Mouse (Mus musculus): ENCODE results near the gene Gm28043. TPM values are rescaled to one million over a fixed set of nuclear protein-coding genes. Genes with fewer than 3 reads are reported as not detected.

Gm28043 gene
- total and polyA plus RNA-seq, 3 experiments: 1.3 to 3.4 TPM; not detected in 1

DNA sequence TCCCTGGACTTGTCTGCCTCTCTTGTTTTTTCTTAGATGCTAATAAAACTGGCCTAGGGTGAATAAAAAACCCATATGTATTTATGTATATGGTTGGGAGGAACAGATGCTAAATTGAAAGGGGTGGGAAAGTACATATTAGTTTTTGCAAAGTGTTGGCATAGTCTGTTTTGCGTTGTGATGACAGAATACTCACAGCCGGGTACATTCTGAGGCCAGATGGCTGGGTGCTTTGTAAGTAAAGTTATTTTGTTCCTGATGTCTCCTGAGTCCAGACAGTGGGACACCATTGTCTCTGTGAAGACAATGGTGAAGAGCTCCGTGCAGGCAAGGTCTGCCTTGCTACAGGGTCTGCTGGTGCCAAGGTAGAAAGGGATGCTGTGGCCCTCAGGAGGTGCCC, 29.9 kb upstream of the Gm28043 start:
- H3K27ac ChIP-seq (ENCODE audit: control insufficient read depth, low read depth, low read length): no peak overlapping the region
- DNase-seq (ENCODE audit: low read depth, low spot score): no peak
- H3K9ac ChIP-seq (ENCODE audit: control insufficient read depth, low read depth, low read length, poor library complexity, severe bottlenecking): no peak overlapping the region
- TF ChIP-seq E2F4 (IDR thresholded peaks at IDR 0.05; ENCODE audit: borderline replicate concordance, low read depth, low read length) (no peak), JUND (IDR thresholded peaks at IDR 0.05; ENCODE audit: low read depth, low read length) (no peak), HCFC1 (IDR thresholded peaks at IDR 0.05; ENCODE audit: low read depth, low read length) (no peak), TAL1 (IDR thresholded peaks at IDR 0.05; ENCODE audit: low read length) (no peak), SIN3A (IDR thresholded peaks at IDR 0.05; ENCODE audit: low read length) (no peak), NRF1 (IDR thresholded peaks at IDR 0.05; ENCODE audit: insufficient read depth, low read depth, low read length, poor library complexity, severe bottlenecking) (no peak), POLR2AphosphoS5 (IDR thresholded peaks at IDR 0.05; ENCODE audit: borderline replicate concordance, low read depth, low read length) (no peak), POLR2A (IDR thresholded peaks at IDR 0.05; ENCODE audit: control insufficient read depth in 1 of 2, insufficient read depth in 1 of 2, low read depth in 1 of 2, low read length in 2 of 2, poor library complexity in 1 of 2) (no peak), USF1 (IDR thresholded peaks at IDR 0.05; ENCODE audit: low read depth, low read length) (no peak), ZC3H11A (IDR thresholded peaks at IDR 0.05; ENCODE audit: low read depth, low read length) (no peak), MYC (IDR thresholded peaks at IDR 0.05; ENCODE audit: low read depth, low read length) (no peak), KAT2A (conservative IDR thresholded peaks at IDR 0.05; ENCODE audit: low read depth, low read length) (no peak), NELFE (IDR thresholded peaks at IDR 0.05; ENCODE audit: low read depth, low read length) (no peak), MAFK (IDR thresholded peaks at IDR 0.05; ENCODE audit: borderline replicate concordance, low read depth, low read length) (no peak), ETS1 (IDR thresholded peaks at IDR 0.05; ENCODE audit: low read depth, low read length) (no peak), MYB (IDR thresholded peaks at IDR 0.05; ENCODE audit: low read depth, low read length) (no peak)
- H3K4me1 ChIP-seq (ENCODE audit: control insufficient read depth in 1 of 2, insufficient read depth in 2 of 2, low read length in 2 of 2): no peaks in the 10 kb centered on the region
- H3K79me2 ChIP-seq (ENCODE audit: control insufficient read depth, insufficient read depth, low read length, poor library complexity): no peaks in the 10 kb centered on the region
- H3K36me3 ChIP-seq (ENCODE audit: control insufficient read depth in 1 of 2, insufficient read depth in 2 of 2, low read length in 2 of 2): no peaks in the 10 kb centered on the region
- H3K9me3 ChIP-seq (replicated peaks; ENCODE audit: insufficient read depth, low read length): no peaks in the 10 kb centered on the region
- H3K27me3 ChIP-seq (ENCODE audit: control insufficient read depth in 1 of 2, insufficient read depth in 2 of 2, low read length in 2 of 2): no peaks in the 10 kb centered on the region
- no peak overlapping the region for H3K4me3 ChIP-seq (ENCODE audit: control insufficient read depth in 1 of 2, insufficient read depth in 1 of 2, low read depth in 2 of 2, low read length in 2 of 2)

DNA sequence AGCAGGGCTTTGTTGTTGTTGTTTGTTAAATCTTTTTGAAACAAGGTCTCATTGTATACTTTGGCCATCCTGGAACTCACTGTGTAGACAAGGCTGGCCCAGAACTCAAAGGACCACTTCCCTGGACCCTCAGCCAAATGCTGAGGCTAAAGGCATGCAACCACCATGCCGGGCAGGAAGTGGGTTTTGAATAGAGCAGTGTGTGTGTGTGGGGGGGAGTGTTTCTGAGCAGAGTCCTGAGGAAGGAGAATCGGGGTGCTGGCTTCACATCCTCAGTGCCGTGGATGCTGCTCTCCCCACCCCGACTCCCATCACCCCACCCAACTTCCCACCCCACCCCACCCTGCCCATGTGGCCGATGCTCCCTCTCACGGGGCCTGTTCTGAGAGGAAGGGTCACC, 29.2 kb upstream of the Gm28043 start:
- Histone ChIP-seq H3K4me3 (ENCODE audit: control insufficient read depth in 1 of 2, insufficient read depth in 1 of 2, low read depth in 2 of 2, low read length in 2 of 2) (no peak overlapping the region), H3K9ac (ENCODE audit: control insufficient read depth, low read depth, low read length, poor library complexity, severe bottlenecking) (no peak overlapping the region), H3K36me3 (ENCODE audit: control insufficient read depth in 1 of 2, insufficient read depth in 2 of 2, low read length in 2 of 2) (no peaks in the 10 kb centered on the region), H3K79me2 (ENCODE audit: control insufficient read depth, insufficient read depth, low read length, poor library complexity) (no peaks in the 10 kb centered on the region), H3K9me3 (replicated peaks; ENCODE audit: insufficient read depth, low read length) (no peaks in the 10 kb centered on the region), H3K27me3 (ENCODE audit: control insufficient read depth in 1 of 2, insufficient read depth in 2 of 2, low read length in 2 of 2) (no peaks in the 10 kb centered on the region), H3K4me1 (ENCODE audit: control insufficient read depth in 1 of 2, insufficient read depth in 2 of 2, low read length in 2 of 2) (no peaks in the 10 kb centered on the region), H3K27ac (ENCODE audit: control insufficient read depth, low read depth, low read length) (no peak overlapping the region)
- DNase-seq (ENCODE audit: low read depth, low spot score): no peak
- TF ChIP-seq RCOR1 (IDR thresholded peaks at IDR 0.05; ENCODE audit: low read depth, low read length): no peak
- no peak for TF ChIP-seq HCFC1 (IDR thresholded peaks at IDR 0.05; ENCODE audit: low read depth, low read length)
- TF ChIP-seq SIN3A (IDR thresholded peaks at IDR 0.05; ENCODE audit: low read length): no peak
- no peak for TF ChIP-seq NELFE (IDR thresholded peaks at IDR 0.05; ENCODE audit: low read depth, low read length)
- no peak for TF ChIP-seq POLR2AphosphoS5 (IDR thresholded peaks at IDR 0.05; ENCODE audit: borderline replicate concordance, low read depth, low read length)
- TF ChIP-seq TBP (IDR thresholded peaks at IDR 0.05; ENCODE audit: low read depth, low read length): no peak
- no peak for TF ChIP-seq GABPA (IDR thresholded peaks at IDR 0.05; ENCODE audit: low read depth, low read length)
- TF ChIP-seq KAT2A (conservative IDR thresholded peaks at IDR 0.05; ENCODE audit: low read depth, low read length): no peak
- TF ChIP-seq BHLHE40 (IDR thresholded peaks at IDR 0.05; ENCODE audit: borderline replicate concordance, low read depth, low read length): no peak
- TF ChIP-seq E2F4 (IDR thresholded peaks at IDR 0.05; ENCODE audit: borderline replicate concordance, low read depth, low read length): no peak
- no peak for TF ChIP-seq NRF1 (IDR thresholded peaks at IDR 0.05; ENCODE audit: insufficient read depth, low read depth, low read length, poor library complexity, severe bottlenecking)
- TF ChIP-seq JUND (IDR thresholded peaks at IDR 0.05; ENCODE audit: low read depth, low read length): no peak
- TF ChIP-seq TCF12 (IDR thresholded peaks at IDR 0.05; ENCODE audit: low read depth, low read length): no peak
- TF ChIP-seq CHD2 (IDR thresholded peaks at IDR 0.05; ENCODE audit: low read length): no peak
- TF ChIP-seq MEF2A (IDR thresholded peaks at IDR 0.05; ENCODE audit: extremely low read depth, insufficient replicate concordance, low read depth, low read length, poor library complexity, severe bottlenecking): no peak
- no peak for TF ChIP-seq RAD21 (IDR thresholded peaks at IDR 0.05; ENCODE audit: low read depth, low read length)
- TF ChIP-seq POLR2AphosphoS2 (IDR thresholded peaks at IDR 0.05; ENCODE audit: low read length): no peak
- TF ChIP-seq MAFK (IDR thresholded peaks at IDR 0.05; ENCODE audit: borderline replicate concordance, low read depth, low read length): no peak
- TF ChIP-seq MXI1 (IDR thresholded peaks at IDR 0.05; ENCODE audit: low read depth, low read length): no peak
- TF ChIP-seq ETS1 (IDR thresholded peaks at IDR 0.05; ENCODE audit: low read depth, low read length): no peak
